Mouse (Mus musculus): ENCODE measurements around the gene Calr3. TPM values are rescaled to one million over a fixed set of nuclear protein-coding genes. Genes with fewer than 3 reads are reported as not detected.

Calr3 gene
- polyA plus RNA-seq, 1 experiment from 2014 or later: 1.4 TPM

GRCm38 (mm10) chr8:72470684-72471083 lies 27.0 kb upstream of the Calr3 start:
- H3K27ac ChIP-seq (ENCODE audit: low read depth, low read length): no peak overlapping the region
- H3K4me3 ChIP-seq (ENCODE audit: low read length): no peak overlapping the region
- no peak overlapping the region for H3K4me2 ChIP-seq (ENCODE audit: low read length)
- H3K9me3 ChIP-seq (ENCODE audit: control insufficient read depth, low read length): no peaks in the 10 kb centered on the region
- H3K36me3 ChIP-seq (ENCODE audit: control insufficient read depth, insufficient read depth, low read length): peaks cover 60% of the 10 kb centered on the region
- WGBS: 97% methylated on average over 7 of the region's 7 CpGs
- no peaks in the 10 kb centered on the region for H3K27me3 ChIP-seq (replicated peaks; ENCODE audit: control insufficient read depth, insufficient read depth, low read length)
- H3K9ac ChIP-seq (ENCODE audit: low read depth, low read length): no peak overlapping the region
- H3K4me1 ChIP-seq (ENCODE audit: control insufficient read depth, insufficient read depth, low read depth, low read length): peaks cover 13% of the 10 kb centered on the region
- ATAC-seq: no peak

GRCm38 (mm10) chr8:72469984-72470383 lies 26.3 kb upstream of the Calr3 start:
- no peaks in the 10 kb centered on the region for H3K9me3 ChIP-seq (ENCODE audit: control insufficient read depth, low read length)
- H3K36me3 ChIP-seq (ENCODE audit: control insufficient read depth, insufficient read depth, low read length): peaks cover 67% of the 10 kb centered on the region
- no peak overlapping the region for H3K27ac ChIP-seq (ENCODE audit: low read depth, low read length)
- peaks cover 11% of the 10 kb centered on the region for H3K4me1 ChIP-seq (ENCODE audit: control insufficient read depth, insufficient read depth, low read depth, low read length)
- no peak overlapping the region for H3K9ac ChIP-seq (ENCODE audit: low read depth, low read length)
- no peak overlapping the region for H3K4me2 ChIP-seq (ENCODE audit: low read length)
- no peak for ATAC-seq
- WGBS: 94% methylated on average over 8 of the region's 8 CpGs
- no peaks in the 10 kb centered on the region for H3K27me3 ChIP-seq (replicated peaks; ENCODE audit: control insufficient read depth, insufficient read depth, low read length)
- no peak overlapping the region for H3K4me3 ChIP-seq (ENCODE audit: low read length)

GRCm38 (mm10) chr8:72469243-72469642 lies 25.6 kb upstream of the Calr3 start:
- WGBS: 94% methylated on average over 2 of the region's 2 CpGs

GRCm38 (mm10) chr8:72464211-72464610 lies 20.5 kb upstream of the Calr3 start:
- H3K4me2 ChIP-seq (ENCODE audit: low read length): no peak overlapping the region
- no peaks in the 10 kb centered on the region for H3K9me3 ChIP-seq (ENCODE audit: control insufficient read depth, low read length)
- H3K27me3 ChIP-seq (replicated peaks; ENCODE audit: control insufficient read depth, insufficient read depth, low read length): no peaks in the 10 kb centered on the region
- no peak overlapping the region for H3K4me3 ChIP-seq (ENCODE audit: low read length)
- H3K4me1 ChIP-seq (ENCODE audit: control insufficient read depth, insufficient read depth, low read depth, low read length): no peaks in the 10 kb centered on the region
- ATAC-seq: no peak
- WGBS: 94% methylated on average over 10 of the region's 10 CpGs
- no peak overlapping the region for H3K9ac ChIP-seq (ENCODE audit: low read depth, low read length)
- H3K36me3 ChIP-seq (ENCODE audit: control insufficient read depth, insufficient read depth, low read length): peaks cover 86% of the 10 kb centered on the region
- H3K27ac ChIP-seq (ENCODE audit: low read depth, low read length): no peak overlapping the region

More at GRCm38 (mm10) chr8:72469243-72469642, 25.6 kb upstream of the Calr3 start:
- Histone ChIP-seq H3K27ac (ENCODE audit: low read depth, low read length) (no peak overlapping the region), H3K4me2 (ENCODE audit: low read length) (no peak overlapping the region), H3K27me3 (replicated peaks; ENCODE audit: control insufficient read depth, insufficient read depth, low read length) (no peaks in the 10 kb centered on the region), H3K4me3 (ENCODE audit: low read length) (no peak overlapping the region), H3K4me1 (ENCODE audit: control insufficient read depth, insufficient read depth, low read depth, low read length) (peaks cover 10% of the 10 kb centered on the region), H3K36me3 (ENCODE audit: control insufficient read depth, insufficient read depth, low read length) (peaks cover 71% of the 10 kb centered on the region), H3K9ac (ENCODE audit: low read depth, low read length) (no peak overlapping the region), H3K9me3 (ENCODE audit: control insufficient read depth, low read length) (no peaks in the 10 kb centered on the region)
- no peak for ATAC-seq

GRCm38 (mm10) chr8:72459881-72460533 lies 16.3 kb upstream of the Calr3 start:
- Histone ChIP-seq H3K27me3 (replicated peaks; ENCODE audit: control insufficient read depth, insufficient read depth, low read length) (no peaks in the 10 kb centered on the region), H3K4me1 (ENCODE audit: control insufficient read depth, insufficient read depth, low read depth, low read length) (no peaks in the 10 kb centered on the region), H3K4me2 (ENCODE audit: low read length) (no peak overlapping the region), H3K27ac (ENCODE audit: low read depth, low read length) (no peak overlapping the region), H3K9ac (ENCODE audit: low read depth, low read length) (no peak overlapping the region), H3K36me3 (ENCODE audit: control insufficient read depth, insufficient read depth, low read length) (peaks cover 52% of the 10 kb centered on the region), H3K9me3 (ENCODE audit: control insufficient read depth, low read length) (no peaks in the 10 kb centered on the region), H3K4me3 (ENCODE audit: low read length) (no peak overlapping the region)
- ATAC-seq: no peak
- WGBS: 93% methylated on average over 4 of the region's 4 CpGs

- Histone ChIP-seq H3K27me3 (replicated peaks; ENCODE audit: control insufficient read depth, insufficient read depth, low read length) (no peaks in the 10 kb centered on the region), H3K9me3 (ENCODE audit: control insufficient read depth, low read length) (no peaks in the 10 kb centered on the region), H3K36me3 (ENCODE audit: control insufficient read depth, insufficient read depth, low read length) (peaks cover 53% of the 10 kb centered on the region), H3K4me3 (ENCODE audit: low read length) (no peak overlapping the region), H3K9ac (ENCODE audit: low read depth, low read length) (no peak overlapping the region), H3K27ac (ENCODE audit: low read depth, low read length) (no peak overlapping the region), H3K4me1 (ENCODE audit: control insufficient read depth, insufficient read depth, low read depth, low read length) (no peaks in the 10 kb centered on the region), H3K4me2 (ENCODE audit: low read length) (no peak overlapping the region)
- no peak for ATAC-seq
- WGBS: 92% methylated on average over 6 of the region's 6 CpGs
Measured at GRCm38 (mm10) chr8:72458457-72458856, 14.8 kb upstream of the Calr3 start.

- no peak for ATAC-seq
- no peak overlapping the region for H3K9ac ChIP-seq (ENCODE audit: low read depth, low read length)
- H3K4me1 ChIP-seq (ENCODE audit: control insufficient read depth, insufficient read depth, low read depth, low read length): no peaks in the 10 kb centered on the region
- no peaks in the 10 kb centered on the region for H3K27me3 ChIP-seq (replicated peaks; ENCODE audit: control insufficient read depth, insufficient read depth, low read length)
- no peak overlapping the region for H3K4me2 ChIP-seq (ENCODE audit: low read length)
- H3K4me3 ChIP-seq (ENCODE audit: low read length): no peak overlapping the region
- H3K36me3 ChIP-seq (ENCODE audit: control insufficient read depth, insufficient read depth, low read length): peaks cover 54% of the 10 kb centered on the region
- H3K27ac ChIP-seq (ENCODE audit: low read depth, low read length): no peak overlapping the region
- no peaks in the 10 kb centered on the region for H3K9me3 ChIP-seq (ENCODE audit: control insufficient read depth, low read length)
- 88% methylated on average over 3 of the region's 3 CpGs for WGBS
Measured at GRCm38 (mm10) chr8:72457806-72458205, 14.1 kb upstream of the Calr3 start.

- Histone ChIP-seq H3K27ac (ENCODE audit: low read depth, low read length) (no peak overlapping the region), H3K9me3 (ENCODE audit: control insufficient read depth, low read length) (no peaks in the 10 kb centered on the region), H3K4me3 (ENCODE audit: low read length) (no peak overlapping the region), H3K9ac (ENCODE audit: low read depth, low read length) (no peak overlapping the region), H3K36me3 (ENCODE audit: control insufficient read depth, insufficient read depth, low read length) (peaks cover 48% of the 10 kb centered on the region), H3K4me1 (ENCODE audit: control insufficient read depth, insufficient read depth, low read depth, low read length) (no peaks in the 10 kb centered on the region), H3K4me2 (ENCODE audit: low read length) (no peak overlapping the region), H3K27me3 (replicated peaks; ENCODE audit: control insufficient read depth, insufficient read depth, low read length) (no peaks in the 10 kb centered on the region)
- no peak for ATAC-seq
- WGBS: 94% methylated on average over 4 of the region's 4 CpGs
Measured at GRCm38 (mm10) chr8:72455317-72455716, 11.6 kb upstream of the Calr3 start.

- Histone ChIP-seq H3K36me3 (ENCODE audit: control insufficient read depth, insufficient read depth, low read length) (peaks cover 43% of the 10 kb centered on the region), H3K27me3 (replicated peaks; ENCODE audit: control insufficient read depth, insufficient read depth, low read length) (no peaks in the 10 kb centered on the region), H3K4me2 (ENCODE audit: low read length) (no peak overlapping the region), H3K4me1 (ENCODE audit: control insufficient read depth, insufficient read depth, low read depth, low read length) (no peaks in the 10 kb centered on the region), H3K4me3 (ENCODE audit: low read length) (no peak overlapping the region), H3K9me3 (ENCODE audit: control insufficient read depth, low read length) (no peaks in the 10 kb centered on the region), H3K9ac (ENCODE audit: low read depth, low read length) (no peak overlapping the region), H3K27ac (ENCODE audit: low read depth, low read length) (no peak overlapping the region)
- ATAC-seq: no peak
- 95% methylated on average over 2 of the region's 2 CpGs for WGBS
Measured at GRCm38 (mm10) chr8:72453904-72454303, 10.2 kb upstream of the Calr3 start.
